Mouse (Mus musculus): ENCODE results near the gene Jak2.

- TF ChIP-seq POLR2A (IDR thresholded peaks at IDR 0.05; ENCODE audit: insufficient read depth, low read depth, low read length), result no peak
- no peak for TF ChIP-seq CTCF (IDR thresholded peaks at IDR 0.05)
- TF ChIP-seq EP300 (IDR thresholded peaks at IDR 0.05; ENCODE audit: insufficient read depth, low read depth, low read length), result no peak
These were observed 1.7 kb upstream of the Jak2 start for GRCm38 (mm10) chr19:29249933-29250332.
